Comparison of ENCODE assay signal across 7 mouse cellular contexts in genomic region chr7:130936472-130936951, GRCm38 (mm10). TPM values are rescaled to one million over a fixed set of nuclear protein-coding genes. Genes with fewer than 3 reads are reported as not detected.
DNase-seq lines count a peak whose midpoint lies in the region; ATAC-seq lines count a peak whose summit lies in the region.

No protein-coding gene starts in this region.

- H3K27me3 ChIP-seq in lung, embryonic 15.5 days: peaks cover 73% of the 10 kb centered on the region

- H3K4me2 ChIP-seq in lung, embryonic 15.5 days: peak overlapping the region; percentile 89

- peaks cover 5% of the 10 kb centered on the region; the same call in 1 of the 2 replicates for H3K4me1 ChIP-seq in brown adipose tissue, adult 24 weeks (ENCODE audit: control insufficient read depth, insufficient read depth, insufficient read length, low read length)
- H3K4me1 ChIP-seq in lung, embryonic 15.5 days: peaks cover 19% of the 10 kb centered on the region

- peak overlapping the region; percentile 70 for H3K4me3 ChIP-seq in brown adipose tissue, adult 24 weeks (ENCODE audit: insufficient read depth, low read depth, low read length)
- H3K4me3 ChIP-seq in lung, embryonic 15.5 days: peak overlapping the region; percentile 55

- H3K9me3 ChIP-seq in lung, embryonic 15.5 days: no peaks in the 10 kb centered on the region

- peak; percentile 49 for DNase-seq in R1 (ENCODE audit: low read depth, low spot score)
- peak; percentile 42 for DNase-seq in kidney, adult 11 months
- DNase-seq in urinary bladder, postnatal 14 days (ENCODE audit: low spot score): peak; percentile 46
- DNase-seq in right cerebral cortex, adult 18-20 months: no peak

- H3K36me3 ChIP-seq in lung, embryonic 15.5 days: no peaks in the 10 kb centered on the region

- peak; percentile 12; the same call in 1 of the 2 replicates for ATAC-seq in granulocyte monocyte progenitor cell, adult 5-6 weeks (replicated peaks; ENCODE audit: poor library complexity, severe bottlenecking)
- ATAC-seq in lung, embryonic 15.5 days (ENCODE audit: borderline replicate concordance, extremely low read depth, low FRiP score, low TSS enrichment): peak; percentile 25

- WGBS in lung, embryonic 15.5 days: 1% methylated on average over 49 of the region's 49 CpGs

- H3K27ac ChIP-seq in brown adipose tissue, adult 24 weeks (replicated peaks; ENCODE audit: low read depth, low read length): no peak overlapping the region
- H3K27ac ChIP-seq in lung, embryonic 15.5 days: no peak overlapping the region

- peak overlapping the region; percentile 31 for H3K9ac ChIP-seq in lung, embryonic 15.5 days

RNA-seq across cellular contexts. Expression of gene Htra1, which starts 0.6 kb away (rescaled TPM):
- polyA plus RNA-seq in brown adipose tissue, adult 24 weeks (2012; ENCODE audit: insufficient read depth, insufficient read length, missing spikeins): 40.6 and 47.3 TPM in 2 replicates
- total RNA-seq in granulocyte monocyte progenitor cell, adult 5-6 weeks (2014; fragmentation: Nextera tagmentation): not detected in 2 replicates
- not detected in 2 replicates for total RNA-seq in granulocyte monocyte progenitor cell, adult 5-6 weeks (2017)
- polyA plus RNA-seq in lung, embryonic 15.5 days (2015; fragmentation: Nextera tagmentation; extraction: Ambion mirVana): 58.0 and 59.7 TPM in 2 replicates
